Mouse (Mus musculus) ES-E14 (cell line): ENCODE measurements around the gene 1810030O07Rik.
"Not testable (repeated sequence)": the region's sequence is repeated elsewhere in the genome, so short reads cannot be mapped to it uniquely, and the experiment has no call there.

ENCODE experiments used
- CHD2 ChIP-seq: IDR thresholded peaks from 2 replicates; pipeline ENCODE4 v1.6.1; 2014; ENCODE audit warnings: mild to moderate bottlenecking, low read depth, low read length, inconsistent platforms
- HCFC1 ChIP-seq: IDR thresholded peaks from 2 replicates; pipeline ENCODE4 v1.6.1; 2012; ENCODE audit warnings: low read length, inconsistent platforms, borderline replicate concordance; ENCODE audit not compliant: insufficient read depth
- MAFK ChIP-seq: IDR thresholded peaks from 2 replicates; pipeline ENCODE4 v1.6.1; 2014; ENCODE audit warnings: mild to moderate bottlenecking, low read depth, low read length, inconsistent platforms; ENCODE audit not compliant: insufficient read depth
- ZC3H11A ChIP-seq: IDR thresholded peaks from 2 replicates; pipeline ENCODE4 v1.6.1; 2012; ENCODE audit warnings: low read depth, mild to moderate bottlenecking, inconsistent platforms, low read length, borderline replicate concordance
- ZNF384 ChIP-seq: IDR thresholded peaks from 2 replicates; pipeline ENCODE4 v1.6.1; 2012; ENCODE audit warnings: low read depth, low read length, inconsistent platforms

- TF ChIP-seq CHD2, HCFC1, ZC3H11A, ZNF384, MAFK: not testable (repeated sequence)
These were observed 62.9 kb downstream of the 1810030O07Rik start for GRCm38 (mm10) chrX:12610541-12610940.
